Mouse (Mus musculus): ENCODE measurements around the gene Clpb. TPM values are rescaled to one million over a fixed set of nuclear protein-coding genes. Genes with fewer than 3 reads are reported as not detected.

The Clpb gene
- total RNA-seq, 4 experiments from 2014 or later: 60.4 to 77.8 (median 69.2) TPM

Other genes with a start within 250 kb of the Clpb start
- 10 to 100 TPM; 15.2 to 22.9 (median 18.4) TPM for gene Pde2a, start 241.9 kb upstream of the Clpb start, total RNA-seq (2022)
- not detected for gene Art2b, start 78.0 kb upstream of the Clpb start, total RNA-seq (2022)
- gene Phox2a, start 154.7 kb downstream of the Clpb start, total RNA-seq (2022): not detected
- 100 to 1,000 TPM in 2 of 4 experiments, 10 to 100 TPM in 2; 75.1 to 104 (median 99.5) TPM for gene Inppl1, start 174.6 kb downstream of the Clpb start, total RNA-seq (2022)
- 1 to 10 TPM in 2 of 4 experiments, under 1 TPM in 2; 0.53 to 2.6 (median 1.2) TPM for gene Folr2, start 193.6 kb downstream of the Clpb start, total RNA-seq (2022)
- 10 to 100 TPM; 17.8 to 28.6 (median 26.0) TPM for gene Anapc15, start 200.1 kb downstream of the Clpb start, total RNA-seq (2022)
- gene Folr1, start 207.2 kb downstream of the Clpb start, total RNA-seq (2022): 1 to 10 TPM; 1.1 to 1.6 (median 1.3) TPM
- 100 to 1,000 TPM in 1 of 4 experiments, 10 to 100 TPM in 3; 92.8 to 102 (median 96.2) TPM for gene Lamtor1, start 242.3 kb downstream of the Clpb start, total RNA-seq (2022)
- gene Tomt, start 242.7 kb downstream of the Clpb start, total RNA-seq (2022): not detected

Data from gastrocnemius, adult 8-10 months (tissue).